Mouse (Mus musculus): ENCODE measurements around the gene Runx1.

DNA sequence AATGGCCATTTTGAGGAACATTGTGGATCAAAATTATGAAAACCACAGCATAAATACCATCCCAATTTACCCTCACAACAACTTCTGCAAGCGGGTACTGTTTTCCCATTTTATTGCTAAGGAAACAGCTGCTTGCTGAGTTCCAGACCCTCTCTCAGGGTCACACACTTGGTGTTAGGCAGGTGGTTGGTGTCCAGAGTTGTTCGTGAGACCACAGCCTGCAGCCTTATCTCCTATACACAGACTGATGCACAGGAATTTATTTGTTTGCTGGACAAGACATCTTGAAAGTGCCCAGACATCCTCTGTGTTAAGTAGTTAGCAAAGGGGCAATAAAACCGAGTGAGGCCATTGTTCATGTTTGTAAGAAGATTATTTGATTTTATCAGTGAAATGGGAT lies 30.8 kb upstream of the Runx1 start:
- TF ChIP-seq CTCF (IDR thresholded peaks at IDR 0.05; ENCODE audit: low read depth), result no peak
- TF ChIP-seq EP300 (IDR thresholded peaks at IDR 0.05; ENCODE audit: low read depth), result no peak

Measured in liver, postnatal 0 days (tissue).